Mouse (Mus musculus) limb, embryonic 15.5 days (tissue): ENCODE results near the gene Ncoa3. TPM values are rescaled to one million over a fixed set of nuclear protein-coding genes. Genes with fewer than 3 reads are reported as not detected.

Experiments
- ATAC-seq: fragments of 200-750 bp; cut with Nextera tagmentation; 2 replicates; pipeline ENCODE4 v1.8.0; 2017; ENCODE audit warnings: low read depth, moderate TSS enrichment; ENCODE audit not compliant: insufficient number of reproducible peaks, low FRiP score, low TSS enrichment
- H3K27ac ChIP-seq: fragments of 300-500 bp; sonication (generic); 2 replicates; pipeline ENCODE4 v1.5.1; 2015; ENCODE audit warnings: moderate library complexity, mild to moderate bottlenecking, inconsistent platforms
- H3K27me3 ChIP-seq: fragments of 300-500 bp; sonication (generic); 2 replicates; pipeline ENCODE4 v1.6.1; 2015; ENCODE audit warnings: inconsistent platforms
- H3K36me3 ChIP-seq: fragments of 300-500 bp; sonication (generic); 2 replicates; pipeline ENCODE4 v1.6.1; 2015; ENCODE audit warnings: inconsistent platforms
- H3K4me1 ChIP-seq: fragments of 300-500 bp; sonication (generic); 2 replicates; pipeline ENCODE4 v1.6.1; 2015; ENCODE audit warnings: inconsistent platforms
- H3K4me2 ChIP-seq: fragments of 300-500 bp; sonication (generic); 2 replicates; pipeline ENCODE4 v1.6.1; 2015; ENCODE audit warnings: mild to moderate bottlenecking, inconsistent platforms
- H3K4me3 ChIP-seq: fragments of 300-500 bp; sonication (generic); 2 replicates; pipeline ENCODE4 v1.5.1; 2015; ENCODE audit warnings: mild to moderate bottlenecking, inconsistent platforms
- H3K9ac ChIP-seq: fragments of 300-500 bp; sonication (generic); 2 replicates; pipeline ENCODE4 v1.6.1; 2015; ENCODE audit warnings: inconsistent platforms
- H3K9me3 ChIP-seq: fragments of 300-500 bp; sonication (generic); 2 replicates; pipeline ENCODE4 v1.6.1; 2016; ENCODE audit warnings: inconsistent platforms
- WGBS: fragments of 180-500 bp; shearing (Covaris S2); methylation state at CpG from one replicate; pipeline ENCODE4 v1.1.7; 2015; 5-methylcytosine and 5-hydroxymethylcytosine counted together
- polyA plus RNA-seq: library from polyadenylated mRNA; unstranded; fragments of >200 nt; fragmentation: Nextera tagmentation; extraction: Ambion mirVana; gene quantifications from 2 replicates; pipeline ENCODE4 v1.2.1, GENCODE M21; 2015

Gene Ncoa3
- polyA plus RNA-seq, 1 experiment from 2014 or later, result 15.4 TPM

DNA sequence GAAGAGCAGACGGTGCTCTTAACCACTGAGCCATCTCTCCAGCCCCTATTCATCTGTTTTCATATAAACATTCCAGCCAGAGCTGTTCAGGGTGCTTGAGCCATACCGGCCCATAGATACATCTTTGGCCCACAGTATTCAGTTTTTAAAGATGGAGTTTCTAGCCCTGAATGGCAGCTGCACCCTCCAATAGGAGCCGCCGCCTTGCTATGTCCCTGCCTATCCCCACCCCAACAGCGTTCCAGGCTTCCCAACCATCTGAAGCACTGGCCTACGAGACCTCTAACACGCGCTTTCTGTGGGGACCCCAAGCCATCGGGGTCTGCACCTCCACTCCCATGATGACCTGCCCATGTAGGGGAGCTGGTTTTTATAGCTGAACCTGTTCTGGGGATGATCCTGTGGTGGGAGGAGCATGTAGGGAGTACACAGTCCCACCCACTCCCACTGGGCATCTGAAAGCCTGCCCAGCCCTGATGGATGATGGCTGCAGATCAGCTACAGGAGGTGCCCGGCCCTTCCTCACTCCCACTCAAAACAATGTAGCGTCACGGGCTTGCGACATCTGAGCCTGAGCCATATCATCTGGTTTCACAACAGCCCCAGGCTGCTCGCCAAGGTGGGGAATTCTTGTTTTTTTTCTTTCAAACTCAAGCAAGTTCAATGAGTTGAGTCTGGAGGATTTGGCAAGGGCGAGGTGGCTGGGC lies 123.3 kb downstream of the Ncoa3 start:
- no peak overlapping the region for H3K4me2 ChIP-seq
- no peaks in the 10 kb centered on the region for H3K9me3 ChIP-seq
- H3K27me3 ChIP-seq, result no peaks in the 10 kb centered on the region
- no peak overlapping the region for H3K9ac ChIP-seq
- H3K4me3 ChIP-seq, result no peak overlapping the region
- peak overlapping the region; percentile 33; the same call in 1 of the 2 replicates for H3K27ac ChIP-seq
- WGBS, result 75% methylated on average over 15 of the region's 15 CpGs
- H3K36me3 ChIP-seq, result peaks cover 32% of the 10 kb centered on the region
- no peak for ATAC-seq
- H3K4me1 ChIP-seq, result peaks cover 25% of the 10 kb centered on the region

DNA sequence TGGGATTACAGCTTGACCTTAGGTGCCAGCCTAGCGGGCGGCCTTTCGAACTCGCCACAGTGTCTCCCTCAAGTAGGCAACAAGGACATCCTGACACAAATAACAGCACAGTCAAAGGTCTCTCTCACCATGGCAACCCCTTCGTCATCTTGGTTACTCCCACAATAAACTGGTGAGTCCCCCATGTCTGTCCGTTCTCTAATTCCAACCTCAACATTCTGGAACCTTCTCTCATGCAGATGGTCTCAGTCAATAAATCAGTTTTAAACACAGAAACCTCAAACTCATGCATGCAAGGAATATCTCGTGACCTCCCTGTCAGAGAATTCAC lies 123.8 kb downstream of the Ncoa3 start:
- Histone ChIP-seq H3K4me1 (peaks cover 26% of the 10 kb centered on the region), H3K4me2 (no peak overlapping the region), H3K36me3 (peaks cover 32% of the 10 kb centered on the region), H3K27ac (no peak overlapping the region), H3K9me3 (no peaks in the 10 kb centered on the region), H3K9ac (no peak overlapping the region), H3K4me3 (no peak overlapping the region), H3K27me3 (no peaks in the 10 kb centered on the region)
- WGBS, result 80% methylated on average over 7 of the region's 7 CpGs
- ATAC-seq, result no peak

DNA sequence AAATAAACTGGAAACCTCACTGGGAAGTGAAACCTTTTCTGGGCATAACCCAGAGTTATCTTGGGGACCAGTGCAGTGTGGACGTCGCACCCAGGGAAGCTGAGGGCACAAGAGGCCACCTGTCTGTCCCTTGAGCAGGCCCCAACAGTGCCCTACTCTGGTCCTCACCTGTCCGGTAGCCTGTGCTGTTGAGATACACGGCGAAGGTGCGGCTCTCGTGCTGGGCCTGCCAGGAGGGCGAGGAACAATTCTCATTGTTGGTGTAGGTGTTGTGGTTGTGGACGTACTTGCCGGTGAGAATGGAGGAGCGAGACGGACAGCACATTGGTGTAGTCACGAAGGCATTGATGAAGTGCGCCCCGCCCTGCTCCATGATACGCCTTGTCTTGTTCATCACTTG lies 124.3 kb downstream of the Ncoa3 start:
- Histone ChIP-seq H3K9me3 (no peaks in the 10 kb centered on the region), H3K27me3 (no peaks in the 10 kb centered on the region), H3K4me2 (no peak overlapping the region), H3K4me1 (peaks cover 26% of the 10 kb centered on the region), H3K9ac (no peak overlapping the region), H3K4me3 (no peak overlapping the region), H3K27ac (no peak overlapping the region), H3K36me3 (peaks cover 32% of the 10 kb centered on the region)
- ATAC-seq, result no peak
- 94% methylated on average over 16 of the region's 16 CpGs for WGBS

DNA sequence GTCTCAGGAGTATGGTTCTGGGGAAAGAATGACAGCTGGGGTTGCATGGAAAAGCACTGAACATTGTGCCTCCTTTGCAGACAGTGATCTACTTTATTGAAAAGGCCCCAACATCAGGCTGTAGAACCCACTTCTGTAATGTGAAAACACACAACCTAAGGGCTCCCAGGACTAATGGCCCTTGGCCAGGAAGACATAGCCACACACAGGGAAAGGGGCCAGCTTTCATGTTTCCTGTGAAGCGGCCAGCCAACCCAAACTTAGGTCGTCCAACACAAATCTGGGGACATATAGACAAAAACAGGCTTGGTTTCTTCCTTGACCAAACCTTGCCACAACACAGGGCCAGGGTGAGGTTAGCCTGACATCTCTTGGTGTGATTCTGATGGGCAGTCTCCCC lies 127.6 kb downstream of the Ncoa3 start:
- Histone ChIP-seq H3K9me3 (no peaks in the 10 kb centered on the region), H3K4me1 (peaks cover 21% of the 10 kb centered on the region), H3K4me3 (no peak overlapping the region), H3K9ac (no peak overlapping the region), H3K4me2 (no peak overlapping the region), H3K36me3 (peaks cover 36% of the 10 kb centered on the region), H3K27ac (peak overlapping the region; percentile 51; the same call in 1 of the 2 replicates), H3K27me3 (no peaks in the 10 kb centered on the region)
- 47% methylated on average over 2 of the region's 2 CpGs for WGBS
- no peak for ATAC-seq

DNA sequence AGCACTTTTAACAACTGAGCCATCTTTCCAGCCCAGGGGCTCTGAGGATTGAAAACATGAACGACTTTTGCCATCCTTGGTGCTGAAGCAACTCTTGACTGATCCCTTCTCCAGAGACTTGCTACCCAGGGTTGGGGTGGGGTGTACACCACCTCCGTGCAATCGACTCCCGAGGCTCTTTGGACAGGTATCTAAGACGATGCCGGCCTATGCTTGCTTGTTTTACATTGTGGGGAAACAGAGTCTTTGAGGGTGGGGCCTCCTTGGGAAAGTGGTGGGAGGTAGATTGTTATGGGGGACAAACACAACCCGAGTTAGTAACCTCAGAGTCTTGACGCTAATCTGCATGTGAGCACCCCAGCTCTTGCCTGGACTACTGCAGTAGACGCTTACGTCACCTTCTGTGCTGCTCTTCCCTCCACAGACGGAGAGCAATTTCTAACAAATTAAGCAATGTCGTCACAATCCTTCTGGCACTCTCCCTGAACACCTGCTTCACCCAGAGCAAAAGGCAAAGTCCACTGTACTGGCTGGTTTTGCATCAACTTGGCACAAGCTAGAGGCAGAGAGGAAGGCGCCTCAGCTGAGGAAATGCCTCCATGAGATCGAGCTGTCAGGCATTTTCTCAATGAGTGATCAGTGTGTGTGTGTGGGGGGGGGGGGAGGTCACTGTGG lies 129.4 kb downstream of the Ncoa3 start:
- no peak for ATAC-seq
- H3K27ac ChIP-seq, result no peak overlapping the region
- peaks cover 20% of the 10 kb centered on the region for H3K4me1 ChIP-seq
- H3K9ac ChIP-seq, result no peak overlapping the region
- H3K9me3 ChIP-seq, result no peaks in the 10 kb centered on the region
- H3K36me3 ChIP-seq, result peaks cover 24% of the 10 kb centered on the region
- 76% methylated on average over 14 of the region's 14 CpGs for WGBS
- H3K4me2 ChIP-seq, result no peak overlapping the region
- no peaks in the 10 kb centered on the region for H3K27me3 ChIP-seq
- H3K4me3 ChIP-seq, result no peak overlapping the region

DNA sequence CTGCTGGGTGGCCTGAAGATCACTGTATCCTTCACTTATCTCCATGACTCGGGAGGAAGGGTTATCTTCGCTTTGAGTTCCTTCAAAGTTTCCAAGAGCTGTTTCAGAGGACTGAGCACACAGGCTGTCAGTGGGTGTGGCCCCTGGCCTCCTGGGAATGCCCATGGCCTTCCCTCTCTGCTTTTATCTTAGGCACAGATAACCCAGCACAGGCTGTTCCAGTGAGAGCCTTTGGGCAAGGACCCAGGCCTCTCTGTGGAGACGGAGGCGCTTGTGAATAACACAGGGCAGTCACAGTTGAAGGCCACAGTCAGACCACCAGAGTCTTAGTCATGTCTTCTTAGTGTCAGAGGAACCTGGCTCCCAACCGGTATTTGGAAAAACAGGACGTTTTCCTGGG lies 130.3 kb downstream of the Ncoa3 start:
- WGBS, result 83% methylated on average over 6 of the region's 6 CpGs
- Histone ChIP-seq H3K9ac (no peak overlapping the region), H3K4me1 (peaks cover 20% of the 10 kb centered on the region), H3K9me3 (no peaks in the 10 kb centered on the region), H3K36me3 (peaks cover 27% of the 10 kb centered on the region), H3K4me3 (no peak overlapping the region), H3K27me3 (no peaks in the 10 kb centered on the region), H3K4me2 (no peak overlapping the region), H3K27ac (0 out of 2 replicates have a peak overlapping the region, but pooled peaks have one; percentile 11)
- no peak for ATAC-seq

Other genes with a start within 250 kb of the Ncoa3 start
- 40.4 and 52.2 TPM in 2 replicates for gene Zmynd8, start 93.6 kb upstream of the Ncoa3 start, polyA plus RNA-seq
- gene Sulf2, start 163.0 kb downstream of the Ncoa3 start, polyA plus RNA-seq, result 149 and 184 TPM in 2 replicates